In genomic region chr17:32142907-32143854, GRCm38 (mm10) we compare ENCODE assay signal across 8 mouse cellular contexts. TPM values are rescaled to one million over a fixed set of nuclear protein-coding genes. Genes with fewer than 3 reads are reported as not detected.
DNase-seq lines count a peak whose midpoint lies in the region; ATAC-seq and TF ChIP-seq lines count a peak whose summit lies in the region.

No protein-coding gene starts in this region.

- no peak for TF ChIP-seq EP300 in liver, postnatal 0 days (IDR thresholded peaks at IDR 0.05; ENCODE audit: low read depth)

- peaks cover 86% of the 10 kb centered on the region for H3K36me3 ChIP-seq in E14TG2a.4 (ENCODE audit: insufficient read depth, low read length)
- H3K36me3 ChIP-seq in forebrain, embryonic 13.5 days (ENCODE audit: poor library complexity, severe bottlenecking), result peaks cover 80% of the 10 kb centered on the region
- H3K36me3 ChIP-seq in liver, postnatal 0 days (replicated peaks; ENCODE audit: insufficient read depth, low read length), result no peaks in the 10 kb centered on the region
- H3K36me3 ChIP-seq in neural tube, embryonic 14.5 days (ENCODE audit: control insufficient read depth, insufficient read depth, low read length), result no peaks in the 10 kb centered on the region

- peak; percentile 77 for ATAC-seq in forebrain, embryonic 13.5 days
- peak; percentile 91 for ATAC-seq in liver, postnatal 0 days
- ATAC-seq in neural tube, embryonic 14.5 days (ENCODE audit: low read depth), result peak; percentile 83

- peak overlapping the region; percentile 52 for H3K9ac ChIP-seq in forebrain, embryonic 13.5 days
- peak overlapping the region; percentile 49 for H3K9ac ChIP-seq in liver, postnatal 0 days (replicated peaks)
- H3K9ac ChIP-seq in neural tube, embryonic 14.5 days (replicated peaks; ENCODE audit: low read depth, low read length), result peak overlapping the region; percentile 41; the same call in 1 of the 2 replicates

- H3K27me3 ChIP-seq in E14TG2a.4 (ENCODE audit: insufficient read depth, low read length), result peaks cover 7% of the 10 kb centered on the region; the same call in 1 of the 2 replicates
- H3K27me3 ChIP-seq in forebrain, embryonic 13.5 days, result no peaks in the 10 kb centered on the region
- H3K27me3 ChIP-seq in liver, postnatal 0 days (ENCODE audit: insufficient read depth, low read length), result 0 out of 2 replicates have a peak, but pooled peaks cover 2% of the 10 kb centered on the region
- H3K27me3 ChIP-seq in neural tube, embryonic 14.5 days (ENCODE audit: control insufficient read depth, insufficient read depth, low read length), result no peaks in the 10 kb centered on the region

- peaks cover 7% of the 10 kb centered on the region for H3K9me3 ChIP-seq in E14TG2a.4 (ENCODE audit: low read length)
- H3K9me3 ChIP-seq in forebrain, embryonic 13.5 days (replicated peaks), result no peaks in the 10 kb centered on the region
- no peaks in the 10 kb centered on the region for H3K9me3 ChIP-seq in liver, postnatal 0 days (ENCODE audit: low read length)
- no peaks in the 10 kb centered on the region for H3K9me3 ChIP-seq in neural tube, embryonic 14.5 days (ENCODE audit: control insufficient read depth, low read length)

- 0 out of 2 replicates have a peak overlapping the region, but pooled peaks have one; percentile 19 for H3K27ac ChIP-seq in forebrain, embryonic 13.5 days
- no peak overlapping the region for H3K27ac ChIP-seq in liver, postnatal 0 days (ENCODE audit: low read depth)
- H3K27ac ChIP-seq in neural tube, embryonic 14.5 days (ENCODE audit: low read depth, low read length), result no peak overlapping the region

- DNase-seq in c-Kit-positive CD71-positive TER-119-positive erythroid progenitor cells, embryonic 14.5 days (ENCODE audit: low spot score), result peak; percentile 67
- DNase-seq in heart, postnatal 10 days, result peak; percentile 92 to 95
- peak; percentile 92 for DNase-seq in kidney, postnatal 4 days
- peak; percentile 88 for DNase-seq in liver, postnatal 0 days
- peak; percentile 81 for DNase-seq in testis, postnatal 14 days (ENCODE audit: low spot score)

- TF ChIP-seq CTCF in E14TG2a.4 (conservative IDR thresholded peaks at IDR 0.05; ENCODE audit: low read length), result peak; percentile 87
- peak; percentile 97 for TF ChIP-seq CTCF in liver, postnatal 0 days (IDR thresholded peaks at IDR 0.05; ENCODE audit: low read depth)

- peaks cover 6% of the 10 kb centered on the region; the same call in 1 of the 2 replicates for H3K4me1 ChIP-seq in E14TG2a.4 (replicated peaks; ENCODE audit: low read depth, low read length)
- H3K4me1 ChIP-seq in forebrain, embryonic 13.5 days, result peaks cover 7% of the 10 kb centered on the region; the same call in 1 of the 2 replicates
- peaks cover 4% of the 10 kb centered on the region; the same call in 1 of the 2 replicates for H3K4me1 ChIP-seq in liver, postnatal 0 days (ENCODE audit: insufficient read depth)
- no peaks in the 10 kb centered on the region for H3K4me1 ChIP-seq in neural tube, embryonic 14.5 days (ENCODE audit: control insufficient read depth, insufficient read depth, low read length)

- peak overlapping the region; percentile 73 for H3K4me3 ChIP-seq in E14TG2a.4 (replicated peaks; ENCODE audit: low read length)
- peak overlapping the region; percentile 26 for H3K4me3 ChIP-seq in forebrain, embryonic 13.5 days
- H3K4me3 ChIP-seq in liver, postnatal 0 days (ENCODE audit: low read depth, low read length), result peak overlapping the region; percentile 36
- peak overlapping the region; percentile 30 for H3K4me3 ChIP-seq in neural tube, embryonic 14.5 days (ENCODE audit: low read depth, low read length)

- intact Hi-C loops in heart, postnatal 10 days (cut with DNase I), result loop anchor here (5.0 kb wide), 1 partner anchor 349 kb away; no protein-coding TSS in a partner anchor

- WGBS in forebrain, embryonic 13.5 days, result 26% methylated on average over 39 of the region's 39 CpGs
- 21% methylated on average over 39 of the region's 39 CpGs for WGBS in liver, postnatal 0 days (ENCODE audit: insufficient replicate concordance)
- 23% methylated on average over 39 of the region's 39 CpGs for WGBS in neural tube, embryonic 14.5 days

- peak overlapping the region; percentile 56 for H3K4me2 ChIP-seq in forebrain, embryonic 13.5 days
- H3K4me2 ChIP-seq in liver, postnatal 0 days (ENCODE audit: low read depth, low read length), result peak overlapping the region; percentile 79
- H3K4me2 ChIP-seq in neural tube, embryonic 14.5 days (ENCODE audit: low read depth, low read length), result peak overlapping the region; percentile 55

RNA-seq across cellular contexts. Expression of gene Notch3, which starts 23.5 kb away (rescaled TPM):
- 7.7 and 9.7 TPM in 2 replicates for polyA plus RNA-seq in forebrain, embryonic 13.5 days (2015; fragmentation: Nextera tagmentation; extraction: Ambion mirVana)
- 10 to 100 TPM; 57.6 to 65.3 TPM for total RNA-seq in heart, postnatal 10 days (2021)
- 0.20 and 0.26 TPM in 2 replicates for polyA plus RNA-seq in liver, postnatal 0 days (2015; fragmentation: Nextera tagmentation; extraction: Ambion mirVana)
- 8.0 and 8.3 TPM in 2 replicates for polyA plus RNA-seq in neural tube, embryonic 14.5 days (2014; fragmentation: Nextera tagmentation; extraction: Ambion mirVana)

RNA-seq across cellular contexts. Expression of gene Ephx3, which starts 46.2 kb away (rescaled TPM):
- 0.08 and 0.10 TPM in 2 replicates for polyA plus RNA-seq in forebrain, embryonic 13.5 days (2015; fragmentation: Nextera tagmentation; extraction: Ambion mirVana)
- total RNA-seq in heart, postnatal 10 days (2021), result under 1 TPM; 0.53 to 0.77 TPM
- polyA plus RNA-seq in liver, postnatal 0 days (2015; fragmentation: Nextera tagmentation; extraction: Ambion mirVana), result not detected in 2 replicates
- 0.33 and 0.46 TPM in 2 replicates for polyA plus RNA-seq in neural tube, embryonic 14.5 days (2014; fragmentation: Nextera tagmentation; extraction: Ambion mirVana)
